Mouse (Mus musculus) megakaryocyte, embryonic 14.5 days (primary cell): ENCODE measurements at regions not wholly inside any gene's neighbourhood (a gene's known extent, or its start where the extent isn't known, plus 50 kb on each side); places are given as distances from the start of the nearest gene placed in this dataset.

Experiments used
- FLI1 ChIP-seq: IDR thresholded peaks from 2 replicates; pipeline ENCODE4 v1.6.1; 2012; ENCODE audit warnings: low read length, inconsistent platforms, mixed read lengths
- GATA1 ChIP-seq: IDR thresholded peaks from 3 replicates; pipeline ENCODE4 v1.6.1; 2012; ENCODE audit warnings: mixed read lengths, low read length, inconsistent platforms, borderline replicate concordance

- TF ChIP-seq GATA1 (no peak), FLI1 (no peak)
Measured at GRCm38 (mm10) chr6:147348621-147349020, 84.6 kb upstream of the Pthlh start.
